Mouse (Mus musculus) thymus, postnatal 10 days (tissue): ENCODE data around the gene Marveld1.
A peak's percentile ranks its signal among the peaks of the same experiment; 100 is the strongest.

ENCODE experiments used
- DNase-seq, 2 experiments: peaks; one replicate each; pipeline ENCODE4 v3.0.0; 2021; ENCODE audit warnings: low spot score in 2 of 2

Marveld1 gene

DNA sequence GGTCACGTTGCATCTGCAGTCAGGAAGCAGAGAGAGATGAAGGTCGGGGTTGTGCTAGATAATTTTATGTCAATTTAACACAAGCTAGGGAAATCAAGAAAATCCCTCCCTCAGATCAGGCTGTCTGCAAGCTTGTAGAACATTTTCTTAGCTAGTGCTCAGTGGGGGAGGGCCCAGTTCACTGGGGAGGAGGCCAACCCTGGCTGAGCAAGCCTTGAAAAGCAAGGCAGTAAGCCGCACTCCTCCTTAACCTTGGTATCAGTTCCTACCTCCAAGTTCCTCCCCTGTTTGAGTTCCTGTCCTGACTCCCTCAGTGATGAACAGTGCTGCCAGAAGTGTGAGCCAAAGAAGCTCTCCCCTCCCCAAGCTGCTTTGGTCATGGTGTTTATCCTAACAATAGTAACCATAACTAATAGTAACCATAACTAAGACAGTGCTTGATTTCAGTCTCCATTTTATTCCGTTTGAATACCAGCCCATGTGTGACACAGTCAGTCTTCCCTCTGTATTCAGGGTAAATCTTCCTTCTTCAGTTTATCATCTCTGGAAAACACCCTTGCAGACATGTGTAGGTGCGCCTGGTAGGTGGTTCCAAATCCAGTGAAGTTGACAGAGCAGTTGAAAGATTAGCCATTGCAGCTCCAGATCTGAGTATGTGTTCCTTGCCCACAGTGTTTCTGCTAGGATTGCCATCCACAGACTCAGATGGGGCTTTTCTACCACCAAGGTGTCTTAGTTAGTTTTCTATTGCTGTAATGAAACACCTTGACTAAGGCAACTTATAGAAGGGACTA lies 7.3 kb upstream of the Marveld1 start:
- no peak for DNase-seq

- DNase-seq: no peak
Measured at GRCm38 (mm10) chr19:42141998-42142397, 5.2 kb upstream of the Marveld1 start.

- DNase-seq: no peak
Measured at GRCm38 (mm10) chr19:42142757-42143156, 4.4 kb upstream of the Marveld1 start.

- no peak for DNase-seq
Measured at GRCm38 (mm10) chr19:42144067-42144466, 3.1 kb upstream of the Marveld1 start.

DNA sequence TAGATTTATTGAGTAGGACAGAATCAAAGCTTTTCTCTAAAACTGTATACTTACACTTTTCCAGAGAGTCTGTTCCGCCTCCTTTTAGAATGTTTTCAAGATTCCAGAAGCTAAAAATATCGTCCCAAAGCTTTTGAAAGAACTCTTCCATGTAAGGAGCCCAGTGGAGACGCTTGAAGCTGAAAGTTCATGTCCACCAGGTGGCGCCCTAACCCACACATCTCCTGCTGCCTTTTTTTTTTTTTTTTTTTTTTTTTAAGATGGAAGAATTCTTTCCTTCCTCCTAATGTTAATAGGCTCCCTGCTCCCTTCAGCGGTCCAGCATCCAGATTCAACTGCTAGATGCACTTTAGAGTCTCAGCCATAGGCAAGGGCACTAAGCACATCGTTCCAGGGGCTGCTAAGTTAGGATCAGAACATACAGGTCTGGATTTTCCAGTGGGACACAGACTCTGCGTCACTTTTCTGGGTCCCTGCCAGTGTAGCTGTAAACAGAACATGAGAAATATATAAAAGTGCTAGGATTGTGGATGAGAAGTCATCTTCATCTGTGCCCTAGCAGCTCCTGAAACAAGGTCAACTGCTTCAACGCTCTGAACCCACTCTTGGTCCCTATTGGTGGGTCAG lies 2.5 kb upstream of the Marveld1 start:
- peak; percentile 46 to 85 for DNase-seq

GRCm38 (mm10) chr19:42145210-42145609 lies 2.0 kb upstream of the Marveld1 start:
- DNase-seq: no peak

DNA sequence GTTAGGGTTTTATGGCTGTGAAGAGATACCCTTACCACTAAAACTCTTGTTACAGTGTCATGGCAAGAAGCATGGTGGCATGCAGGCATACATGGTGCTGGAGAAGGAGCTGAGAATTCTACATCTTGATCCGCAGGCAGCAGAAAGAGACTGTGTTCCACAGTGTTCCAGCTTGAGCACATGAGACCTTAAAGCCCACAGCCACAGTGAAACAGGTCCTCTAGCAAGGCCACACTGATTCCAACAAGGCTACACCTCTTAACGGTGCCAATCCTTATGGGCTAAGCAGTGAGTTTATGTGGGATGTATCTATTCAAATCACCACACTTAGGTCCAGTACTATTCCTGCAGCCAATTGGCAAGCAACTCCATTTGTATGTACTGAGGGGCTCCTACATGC lies 1.5 kb upstream of the Marveld1 start:
- DNase-seq: no peak

GRCm38 (mm10) chr19:42146276-42147010 lies 757 bp upstream of the Marveld1 start:
- DNase-seq: no peak

- peak in 1 of 2 experiments; percentile 28 for DNase-seq
Measured at GRCm38 (mm10) chr19:42147769-42148568, 769 bp downstream of the Marveld1 start.

- no peak for DNase-seq
Measured at GRCm38 (mm10) chr19:42148569-42148860, 1.3 kb downstream of the Marveld1 start.

GRCm38 (mm10) chr19:42151990-42152389 lies 4.8 kb downstream of the Marveld1 start:
- peak in 1 of 2 experiments; percentile 73 for DNase-seq

DNA sequence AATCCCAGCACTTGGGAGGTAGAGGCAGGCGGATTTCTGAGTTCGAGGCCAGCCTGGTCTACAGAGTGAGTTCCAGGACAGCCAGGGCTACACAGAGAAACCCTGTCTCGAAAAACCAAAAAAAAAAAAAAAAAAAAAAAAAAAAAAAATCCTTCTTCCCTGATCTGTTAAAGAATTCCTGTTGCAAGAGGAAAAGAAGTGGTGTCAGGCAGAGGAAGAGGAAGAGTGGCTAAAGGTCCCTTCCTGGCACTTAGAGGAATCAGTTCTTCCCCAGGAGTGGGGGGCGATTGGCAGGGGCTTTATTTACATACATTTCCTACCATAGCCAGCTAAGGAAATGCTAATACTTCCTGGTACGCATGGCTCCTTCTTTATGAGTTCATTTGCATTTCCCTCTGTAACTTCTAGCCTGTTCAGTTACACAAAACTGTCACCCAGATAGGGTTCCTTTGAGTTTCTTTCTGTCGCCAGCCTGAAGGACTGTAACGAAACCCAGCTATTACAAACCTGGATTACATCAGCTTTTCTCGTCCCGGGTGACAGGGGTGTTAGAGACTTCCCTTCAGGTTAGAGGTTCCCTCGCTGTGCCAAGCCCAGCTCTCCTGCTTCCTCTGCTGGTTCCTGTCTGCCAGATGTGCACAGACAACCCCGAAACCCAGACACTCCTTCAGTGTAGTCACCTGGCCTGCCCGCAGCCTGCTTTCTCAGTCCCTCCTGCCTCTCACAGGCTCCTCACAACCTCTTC lies 10.5 kb downstream of the Marveld1 start:
- DNase-seq: no peak

DNA sequence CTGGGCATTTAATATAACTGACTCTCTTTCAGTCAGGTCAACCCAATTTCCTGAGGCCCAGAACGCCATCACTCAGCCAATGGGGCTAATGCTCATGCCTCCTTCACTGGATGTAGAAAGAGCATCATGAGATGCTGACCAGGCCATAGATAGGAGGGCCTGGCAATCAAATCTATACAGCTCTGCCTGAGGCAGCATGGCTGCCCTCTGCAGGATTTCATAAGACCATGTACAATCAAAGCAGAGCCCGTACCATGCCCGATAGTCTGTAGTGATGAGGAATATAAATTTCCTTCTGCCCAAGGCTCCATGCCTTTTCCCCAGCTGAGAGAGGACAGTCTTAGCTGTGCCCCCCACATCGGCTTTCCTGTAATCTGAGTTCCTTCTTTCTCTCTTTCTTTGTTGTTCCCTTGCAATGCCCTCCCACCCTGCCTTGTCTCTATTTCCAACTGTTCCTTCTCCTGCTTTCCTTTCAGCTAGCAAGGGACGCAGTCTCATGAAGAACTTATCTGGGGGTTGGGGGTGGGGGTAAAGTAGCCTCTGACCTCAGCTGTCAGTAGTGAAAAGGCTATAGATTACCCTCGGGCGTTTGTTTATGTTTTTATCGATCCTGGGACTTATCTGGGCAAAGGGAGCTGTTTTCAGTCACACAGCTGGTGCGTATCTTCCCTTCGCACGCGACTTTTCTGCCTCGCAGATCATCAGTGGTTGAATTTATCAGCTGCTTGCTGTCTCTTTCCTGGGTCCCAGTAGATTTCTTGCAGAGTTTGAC lies 11.2 kb downstream of the Marveld1 start:
- no peak for DNase-seq

- DNase-seq: no peak
Measured at GRCm38 (mm10) chr19:42163764-42164163, 16.6 kb downstream of the Marveld1 start, which contains the start of gene Zfyve27. Gene Zfyve27 (plus strand): TSS chr19:42163951.

DNA sequence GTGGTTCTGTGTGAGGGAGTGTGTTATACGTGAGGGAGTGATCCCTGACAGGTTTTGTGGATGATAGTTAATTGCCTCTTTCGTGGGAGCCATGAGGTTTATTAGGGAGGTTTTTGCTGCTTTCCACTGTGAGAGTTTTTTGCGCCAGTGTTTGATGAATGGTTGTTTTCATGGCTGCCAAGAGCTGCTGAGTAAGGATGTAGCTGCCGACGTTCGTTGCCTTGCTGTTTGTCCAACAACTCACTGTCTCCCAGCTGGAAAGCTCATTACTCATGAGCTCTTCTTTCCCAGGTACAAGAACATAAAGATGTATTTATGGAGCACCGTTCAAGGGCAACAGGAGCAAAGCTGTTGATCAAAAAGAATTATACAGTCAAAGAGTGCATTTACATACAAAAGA lies 17.0 kb downstream of the Marveld1 start:
- DNase-seq: no peak

DNA sequence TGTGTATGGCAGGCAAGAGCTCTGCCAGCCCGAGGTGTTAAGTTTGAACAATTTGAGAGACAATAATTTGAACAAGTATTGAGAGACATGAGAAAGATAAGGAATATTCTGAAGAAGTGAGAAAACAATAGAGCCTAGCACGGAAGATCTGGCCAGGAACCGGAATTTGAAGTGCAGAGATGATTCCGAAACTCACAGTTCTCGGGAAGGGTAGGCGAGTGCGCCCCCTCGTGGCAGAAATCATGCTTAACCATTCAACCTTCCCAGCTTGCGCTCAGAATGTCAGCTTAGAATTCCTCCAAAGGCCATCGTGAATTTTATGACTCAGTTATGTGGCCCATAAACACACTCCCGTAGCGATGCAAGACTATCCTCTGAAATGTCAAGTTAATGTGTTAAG lies 18.9 kb downstream of the Marveld1 start:
- DNase-seq: peak; percentile 62 to 91

GRCm38 (mm10) chr19:42166766-42167165 lies 19.6 kb downstream of the Marveld1 start:
- DNase-seq: no peak

- DNase-seq: no peak
Measured at GRCm38 (mm10) chr19:42167489-42167888, 20.3 kb downstream of the Marveld1 start.

DNA sequence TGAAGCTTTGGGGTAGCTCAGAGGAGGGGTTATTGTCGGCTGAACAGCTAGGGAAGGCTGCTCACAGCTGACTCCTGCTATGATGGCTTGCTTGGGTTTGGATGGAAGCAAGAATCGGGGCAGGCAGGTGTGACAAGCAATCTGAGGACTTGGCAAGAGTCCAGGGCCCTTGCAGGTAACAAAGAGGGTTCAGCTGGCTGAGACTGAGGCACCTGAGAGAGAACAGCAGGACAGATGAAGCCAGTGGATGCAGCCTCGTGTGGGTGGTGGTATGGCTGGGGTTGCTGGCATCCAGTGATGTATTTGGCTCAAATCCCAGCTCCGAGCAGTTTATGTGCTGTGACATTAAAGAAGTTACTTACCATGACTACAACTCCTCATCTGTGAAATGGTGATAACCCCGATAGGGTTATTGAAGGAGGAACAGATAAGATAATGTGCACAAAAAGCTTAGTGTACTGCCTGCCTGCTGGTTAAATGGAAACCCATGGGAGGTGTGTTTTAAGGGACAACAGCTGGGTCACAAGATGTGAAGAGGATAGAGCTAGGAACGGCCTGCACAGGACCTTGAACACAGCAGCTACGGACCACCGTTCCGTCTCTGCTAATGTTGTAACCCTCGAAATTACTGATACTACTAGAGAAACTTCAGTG lies 22.2 kb downstream of the Marveld1 start:
- DNase-seq: no peak
